Mouse (Mus musculus) stomach, embryonic 16.5 days (tissue): ENCODE measurements at regions not wholly inside any gene's neighbourhood (a gene's known extent, or its start where the extent isn't known, plus 50 kb on each side); places are given as distances from the start of the nearest gene placed in this dataset.

Experiments
- ATAC-seq: fragments of 200-750 bp; cut with Nextera tagmentation; 2 replicates; pipeline ENCODE4 v1.8.0; 2017; ENCODE audit warnings: moderate number of reproducible peaks, moderate TSS enrichment; ENCODE audit not compliant: insufficient read depth, low FRiP score
- H3K27ac ChIP-seq: fragments of 300-500 bp; sonication (generic); 2 replicates; pipeline ENCODE4 v1.5.1; 2014; ENCODE audit warnings: low read length
- H3K27me3 ChIP-seq: fragments of 300-500 bp; sonication (generic); 2 replicates; pipeline ENCODE4 v1.6.1; 2014; ENCODE audit warnings: low read length, control low read depth, mixed read lengths; ENCODE audit not compliant: control insufficient read depth, insufficient read depth
- H3K36me3 ChIP-seq: fragments of 300-500 bp; sonication (generic); 2 replicates; pipeline ENCODE4 v1.6.1; 2014; ENCODE audit warnings: low read length; ENCODE audit not compliant: control insufficient read depth, insufficient read depth
- H3K4me1 ChIP-seq: fragments of 300-500 bp; sonication (generic); 2 replicates; pipeline ENCODE4 v1.6.1; 2014; ENCODE audit warnings: low read length, control low read depth, mixed read lengths; ENCODE audit not compliant: control insufficient read depth, insufficient read depth
- H3K4me2 ChIP-seq: fragments of 300-500 bp; sonication (generic); 2 replicates; pipeline ENCODE4 v1.6.1; 2014; ENCODE audit warnings: low read depth, low read length, mixed read lengths
- H3K4me3 ChIP-seq: fragments of 300-500 bp; sonication (generic); replicated peaks from 2 replicates; pipeline ENCODE4 v1.5.1; 2014; ENCODE audit warnings: mild to moderate bottlenecking, low read length
- H3K9ac ChIP-seq: fragments of 300-500 bp; sonication (generic); 2 replicates; pipeline ENCODE4 v1.6.1; 2014; ENCODE audit warnings: low read length
- H3K9me3 ChIP-seq: fragments of 300-500 bp; sonication (generic); replicated peaks from 2 replicates; pipeline ENCODE4 v1.6.1; 2016; ENCODE audit warnings: low read length, control low read depth; ENCODE audit not compliant: control insufficient read depth
- WGBS: fragments of 180-500 bp; shearing (Covaris S2); extraction: QIAGEN DNeasy Blood & Tissue Kit; methylation state at CpG from one replicate; pipeline ENCODE4 v1.1.7; 2014; 5-methylcytosine and 5-hydroxymethylcytosine counted together

GRCm38 (mm10) chr11:109046446-109046845 is 97.7 kb downstream of the E030025P04Rik start:
- no peaks in the 10 kb centered on the region for H3K4me1 ChIP-seq
- WGBS: 8% methylated on average over 1 of the region's 1 CpGs
- H3K27ac ChIP-seq: no peak overlapping the region
- no peaks in the 10 kb centered on the region for H3K27me3 ChIP-seq
- no peaks in the 10 kb centered on the region for H3K9me3 ChIP-seq
- H3K9ac ChIP-seq: no peak overlapping the region
- H3K4me2 ChIP-seq: no peak overlapping the region
- no peaks in the 10 kb centered on the region for H3K36me3 ChIP-seq
- no peak for ATAC-seq
- no peak overlapping the region for H3K4me3 ChIP-seq

- H3K27ac ChIP-seq: no peak overlapping the region
- H3K9me3 ChIP-seq: no peaks in the 10 kb centered on the region
- H3K4me2 ChIP-seq: no peak overlapping the region
- 80% methylated on average over 7 of the region's 7 CpGs for WGBS
- no peak overlapping the region for H3K9ac ChIP-seq
- no peaks in the 10 kb centered on the region for H3K36me3 ChIP-seq
- H3K27me3 ChIP-seq: no peaks in the 10 kb centered on the region
- no peak for ATAC-seq
- H3K4me3 ChIP-seq: no peak overlapping the region
- no peaks in the 10 kb centered on the region for H3K4me1 ChIP-seq
These were observed 103.7 kb downstream of the E030025P04Rik start for GRCm38 (mm10) chr11:109040519-109040916.

GRCm38 (mm10) chr11:109039792-109040518 is 104.2 kb downstream of the E030025P04Rik start:
- H3K4me3 ChIP-seq: no peak overlapping the region
- H3K9me3 ChIP-seq: no peaks in the 10 kb centered on the region
- WGBS: 76% methylated on average over 6 of the region's 6 CpGs
- no peak overlapping the region for H3K9ac ChIP-seq
- no peak overlapping the region for H3K4me2 ChIP-seq
- no peaks in the 10 kb centered on the region for H3K36me3 ChIP-seq
- H3K27ac ChIP-seq: no peak overlapping the region
- no peaks in the 10 kb centered on the region for H3K4me1 ChIP-seq
- no peaks in the 10 kb centered on the region for H3K27me3 ChIP-seq
- no peak for ATAC-seq

- no peaks in the 10 kb centered on the region for H3K9me3 ChIP-seq
- no peak overlapping the region for H3K4me3 ChIP-seq
- H3K27ac ChIP-seq: no peak overlapping the region
- H3K9ac ChIP-seq: no peak overlapping the region
- no peaks in the 10 kb centered on the region for H3K36me3 ChIP-seq
- 69% methylated on average over 10 of the region's 10 CpGs for WGBS
- H3K4me2 ChIP-seq: no peak overlapping the region
- H3K27me3 ChIP-seq: no peaks in the 10 kb centered on the region
- ATAC-seq: no peak
- no peaks in the 10 kb centered on the region for H3K4me1 ChIP-seq
These were observed 104.9 kb downstream of the E030025P04Rik start for GRCm38 (mm10) chr11:109039060-109039791.

GRCm38 (mm10) chr11:109038136-109038535 is 106.0 kb downstream of the E030025P04Rik start:
- Histone ChIP-seq H3K4me3 (no peak overlapping the region), H3K36me3 (no peaks in the 10 kb centered on the region), H3K9me3 (no peaks in the 10 kb centered on the region), H3K27me3 (no peaks in the 10 kb centered on the region), H3K9ac (no peak overlapping the region), H3K4me2 (no peak overlapping the region), H3K4me1 (no peaks in the 10 kb centered on the region), H3K27ac (no peak overlapping the region)
- no peak for ATAC-seq
- 86% methylated on average over 7 of the region's 7 CpGs for WGBS

GRCm38 (mm10) chr11:109034596-109034995 is 109.6 kb downstream of the E030025P04Rik start:
- 63% methylated on average over 1 of the region's 1 CpGs for WGBS
- Histone ChIP-seq H3K9ac (no peak overlapping the region), H3K4me1 (no peaks in the 10 kb centered on the region), H3K9me3 (no peaks in the 10 kb centered on the region), H3K27me3 (no peaks in the 10 kb centered on the region), H3K4me2 (no peak overlapping the region), H3K4me3 (no peak overlapping the region), H3K36me3 (no peaks in the 10 kb centered on the region), H3K27ac (no peak overlapping the region)
- ATAC-seq: no peak

GRCm38 (mm10) chr11:109034072-109034471 is 110.1 kb downstream of the E030025P04Rik start:
- no peak overlapping the region for H3K4me3 ChIP-seq
- H3K36me3 ChIP-seq: no peaks in the 10 kb centered on the region
- H3K27me3 ChIP-seq: no peaks in the 10 kb centered on the region
- 33% methylated on average over 4 of the region's 4 CpGs for WGBS
- no peaks in the 10 kb centered on the region for H3K4me1 ChIP-seq
- no peak overlapping the region for H3K4me2 ChIP-seq
- H3K27ac ChIP-seq: no peak overlapping the region
- H3K9me3 ChIP-seq: no peaks in the 10 kb centered on the region
- ATAC-seq: no peak
- H3K9ac ChIP-seq: no peak overlapping the region

- no peak for ATAC-seq
- H3K4me1 ChIP-seq: no peaks in the 10 kb centered on the region
- H3K9ac ChIP-seq: no peak overlapping the region
- H3K4me2 ChIP-seq: no peak overlapping the region
- no peak overlapping the region for H3K27ac ChIP-seq
- 61% methylated on average over 6 of the region's 6 CpGs for WGBS
- H3K9me3 ChIP-seq: no peaks in the 10 kb centered on the region
- no peaks in the 10 kb centered on the region for H3K36me3 ChIP-seq
- H3K4me3 ChIP-seq: no peak overlapping the region
- no peaks in the 10 kb centered on the region for H3K27me3 ChIP-seq
These were observed 111.4 kb downstream of the E030025P04Rik start for GRCm38 (mm10) chr11:109032729-109033128.

GRCm38 (mm10) chr11:109030486-109030885 is 110.3 kb downstream of the Axin2 start:
- no peaks in the 10 kb centered on the region for H3K9me3 ChIP-seq
- no peaks in the 10 kb centered on the region for H3K36me3 ChIP-seq
- H3K4me2 ChIP-seq: no peak overlapping the region
- no peak for ATAC-seq
- no peaks in the 10 kb centered on the region for H3K4me1 ChIP-seq
- H3K27me3 ChIP-seq: no peaks in the 10 kb centered on the region
- no peak overlapping the region for H3K27ac ChIP-seq
- WGBS: 31% methylated on average over 3 of the region's 3 CpGs
- H3K9ac ChIP-seq: no peak overlapping the region
- H3K4me3 ChIP-seq: no peak overlapping the region
